Mouse (Mus musculus) lung, postnatal 0 days (tissue): ENCODE measurements at regions not wholly inside any gene's neighbourhood (a gene's known extent, or its start where the extent isn't known, plus 50 kb on each side); places are given as distances from the start of the nearest gene placed in this dataset.

Source experiments
- CTCF ChIP-seq: IDR thresholded peaks from 2 replicates; pipeline ENCODE4 v1.5.1; 2016; ENCODE audit warnings: antibody characterized with exemption, mild to moderate bottlenecking
- EP300 ChIP-seq: IDR thresholded peaks from 2 replicates; pipeline ENCODE4 v1.6.1; 2016; ENCODE audit warnings: antibody characterized with exemption, mild to moderate bottlenecking, control low read depth

DNA sequence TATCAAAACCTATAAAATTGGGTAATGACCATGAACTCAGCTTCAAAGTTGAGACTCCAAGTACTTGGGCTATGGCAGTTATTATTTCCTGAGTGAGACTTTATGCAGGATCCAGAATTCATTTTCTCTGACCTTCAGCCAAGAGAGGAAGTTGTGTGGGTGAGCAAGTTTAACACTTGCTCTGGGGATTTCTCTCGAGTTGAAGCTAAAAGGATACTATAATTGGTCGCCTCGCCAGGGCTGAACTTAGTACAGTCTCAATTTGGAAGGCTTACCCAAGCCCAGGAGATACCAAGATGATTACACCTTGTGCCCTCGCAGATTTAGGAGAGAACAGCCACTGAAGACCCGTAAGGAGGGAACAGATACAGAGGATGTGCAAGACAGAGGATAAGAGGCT is 570.4 kb upstream of the Atp2b1 start:
- no peak for TF ChIP-seq CTCF
- no peak for TF ChIP-seq EP300
